Mouse (Mus musculus) midbrain, embryonic 11.5 days (tissue): ENCODE measurements around the gene Gm7982. TPM values are rescaled to one million over a fixed set of nuclear protein-coding genes. Genes with fewer than 3 reads are reported as not detected.
"Not testable (repeated sequence)": the region's sequence is repeated elsewhere in the genome, so short reads cannot be mapped to it uniquely, and the experiment has no call there.

Source experiments
- ATAC-seq: fragments of 200-750 bp; cut with Nextera tagmentation; 2 replicates; pipeline ENCODE4 v1.8.0; 2017; ENCODE audit warnings: moderate TSS enrichment, moderate library complexity; ENCODE audit not compliant: low FRiP score
- DNase-seq: peaks from one replicate; pipeline ENCODE4 v3.0.0; 2015; ENCODE audit warnings: low spot score; ENCODE audit errors: missing footprints
- H3K27ac ChIP-seq: fragments of 300-500 bp; sonication (generic); 2 replicates; pipeline ENCODE4 v1.5.1; 2014; ENCODE audit warnings: low read depth, low read length
- H3K27me3 ChIP-seq: fragments of 300-500 bp; sonication (generic); 2 replicates; pipeline ENCODE4 v1.6.1; 2014; ENCODE audit warnings: mild to moderate bottlenecking, low read length, moderate library complexity, mixed read lengths; ENCODE audit not compliant: control insufficient read depth, insufficient read depth
- H3K36me3 ChIP-seq: fragments of 300-500 bp; sonication (generic); 2 replicates; pipeline ENCODE4 v1.6.1; 2014; ENCODE audit warnings: mild to moderate bottlenecking, low read length, moderate library complexity, mixed read lengths; ENCODE audit not compliant: control insufficient read depth, insufficient read depth
- H3K4me1 ChIP-seq: fragments of 300-500 bp; sonication (generic); 2 replicates; pipeline ENCODE4 v1.6.1; 2014; ENCODE audit warnings: low read length; ENCODE audit not compliant: control insufficient read depth, insufficient read depth
- H3K4me2 ChIP-seq: fragments of 300-500 bp; sonication (generic); 2 replicates; pipeline ENCODE4 v1.6.1; 2014; ENCODE audit warnings: mild to moderate bottlenecking, moderate library complexity
- H3K4me3 ChIP-seq: fragments of 300-500 bp; sonication (generic); 2 replicates; pipeline ENCODE4 v1.5.1; 2014; ENCODE audit warnings: low read depth, low read length
- H3K9ac ChIP-seq: fragments of 300-500 bp; sonication (generic); 2 replicates; pipeline ENCODE4 v1.6.1; 2014; ENCODE audit warnings: low read length
- H3K9me3 ChIP-seq: fragments of 300-500 bp; sonication (generic); 2 replicates; pipeline ENCODE4 v1.6.1; 2016; ENCODE audit warnings: low read length; ENCODE audit not compliant: control insufficient read depth
- WGBS: fragments of 180-500 bp; shearing (Covaris S2); extraction: QIAGEN DNeasy Blood & Tissue Kit; methylation state at CpG from one replicate; pipeline ENCODE4 v1.1.7; 2014; 5-methylcytosine and 5-hydroxymethylcytosine counted together
- polyA plus RNA-seq: library from polyadenylated mRNA; unstranded; fragments of >200 nt; fragmentation: Nextera tagmentation; extraction: Ambion mirVana; gene quantifications from 2 replicates; pipeline ENCODE4 v1.2.1, GENCODE M21; 2014

Gm7982 gene
- polyA plus RNA-seq, result not detected in 2 replicates

DNA sequence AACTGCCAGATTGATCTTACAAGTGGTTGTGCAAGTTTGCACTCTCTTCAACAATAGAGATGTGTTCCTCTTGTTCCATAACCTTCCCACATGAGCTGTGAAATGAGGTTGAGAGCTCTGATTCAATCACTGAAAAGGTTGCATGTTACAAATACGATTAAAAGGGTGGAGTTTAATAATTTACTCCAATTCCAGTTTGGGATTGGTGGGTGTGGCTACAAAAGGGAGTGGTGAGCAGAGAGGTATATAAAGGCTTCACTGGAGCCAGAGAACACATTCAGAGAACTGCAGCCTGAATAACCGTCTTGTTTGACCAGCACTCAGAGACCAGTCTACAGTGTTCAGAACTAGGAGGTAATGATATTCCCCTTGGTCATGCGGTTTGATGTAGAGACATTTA lies at the start of gene Gm7982:
Gm7982 (plus strand) TSS at position 301 of the 400 bp plus-strand sequence.
- not testable (repeated sequence) for H3K27ac ChIP-seq, H3K9me3 ChIP-seq, H3K9ac ChIP-seq, ATAC-seq, DNase-seq, H3K4me3 ChIP-seq, H3K36me3 ChIP-seq, H3K27me3 ChIP-seq, H3K4me1 ChIP-seq, H3K4me2 ChIP-seq
- no CpG with 5 or more reads among the region's 3 CpGs for WGBS

DNA sequence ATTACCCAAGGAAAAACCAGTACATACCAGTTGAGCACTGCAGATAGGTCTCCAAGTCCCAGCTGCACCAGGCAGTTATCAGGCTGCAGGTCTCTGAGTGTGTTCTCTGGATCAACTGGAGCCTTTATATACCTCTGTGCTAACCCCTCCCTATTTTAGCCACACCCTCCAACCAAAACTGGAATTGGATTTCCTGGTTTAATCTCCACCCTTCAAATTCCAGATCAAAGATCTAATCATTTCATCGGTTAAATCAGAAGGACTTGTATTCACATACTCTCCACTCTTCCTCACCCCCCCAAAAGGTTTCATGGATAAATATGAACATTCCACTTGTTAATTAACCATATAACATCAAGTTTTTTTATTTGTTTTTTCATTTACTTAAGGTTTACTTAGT lies 5.7 kb upstream of the Gm7982 start, which contains the start of gene Gm7978:
Gm7978 (minus strand) TSS at position 101 of the 400 bp plus-strand sequence.
- H3K4me1 ChIP-seq, ATAC-seq, H3K9me3 ChIP-seq, H3K4me2 ChIP-seq, H3K36me3 ChIP-seq, H3K27ac ChIP-seq, DNase-seq, H3K4me3 ChIP-seq, H3K9ac ChIP-seq, H3K27me3 ChIP-seq: not testable (repeated sequence)
- no CpG with 5 or more reads among the region's 1 CpGs for WGBS

DNA sequence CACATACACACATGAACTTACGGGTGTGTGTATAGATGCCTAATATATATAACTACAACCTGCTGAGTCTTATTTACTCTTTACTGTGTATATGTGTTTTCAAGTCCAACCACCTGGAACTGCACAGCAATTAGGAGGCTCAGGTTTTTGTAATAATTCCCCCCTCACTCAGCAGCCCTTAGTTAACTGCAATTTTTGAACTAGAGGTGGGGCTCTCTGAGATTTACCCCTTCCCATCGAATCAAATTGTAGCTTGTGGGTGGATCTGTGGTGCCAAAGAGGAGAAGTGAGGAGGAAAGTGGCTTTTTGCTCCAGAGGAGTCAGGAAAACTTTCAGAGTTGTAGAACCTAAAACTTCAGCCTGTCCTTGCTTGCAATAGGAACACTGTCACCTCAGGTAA lies 33.9 kb downstream of the Gm7982 start, which contains the start of gene E330014E10Rik:
E330014E10Rik (plus strand) TSS at position 301 of the 400 bp plus-strand sequence.
- not testable (repeated sequence) for ATAC-seq, H3K4me1 ChIP-seq, H3K9ac ChIP-seq, H3K4me2 ChIP-seq, H3K27me3 ChIP-seq, H3K36me3 ChIP-seq, H3K9me3 ChIP-seq, H3K27ac ChIP-seq, DNase-seq, H3K4me3 ChIP-seq
- no CpG with 5 or more reads among the region's 2 CpGs for WGBS

Other genes starting within 250 kb of the Gm7982 start
- not detected in 2 replicates for gene Gm3286, start 231.3 kb upstream of the Gm7982 start, polyA plus RNA-seq
- not detected in 2 replicates for gene Gm7971, start 147.1 kb upstream of the Gm7982 start, polyA plus RNA-seq
- gene Gm7978, start 5.8 kb upstream of the Gm7982 start, polyA plus RNA-seq, result not detected in 2 replicates
- gene E330014E10Rik, start 34.0 kb downstream of the Gm7982 start, polyA plus RNA-seq, result not detected in 2 replicates
- not detected in 2 replicates for gene Cxcl13, start 214.9 kb downstream of the Gm7982 start, polyA plus RNA-seq